Mouse (Mus musculus) retina, embryonic 14.5 days (tissue): Measurements from ENCODE around the gene Nubp1.

Experiments
- DNase-seq: peaks from one replicate; pipeline ENCODE4 v3.0.0-alpha.2; 2015; ENCODE audit warnings: low spot score

The Nubp1 gene

GRCm38 (mm10) chr16:10411764-10412746 is at the start of gene Nubp1:
TSS of gene Nubp1 (plus strand) at chr16:10411948.
- DNase-seq: peak; percentile 93

- DNase-seq: no peak
Measured at GRCm38 (mm10) chr16:10363061-10363460, 48.7 kb upstream of the Nubp1 start.

GRCm38 (mm10) chr16:10365796-10366195 is 46.0 kb upstream of the Nubp1 start:
- DNase-seq: no peak

GRCm38 (mm10) chr16:10366240-10367217 is 45.2 kb upstream of the Nubp1 start:
- DNase-seq: no peak

- no peak for DNase-seq
Measured at GRCm38 (mm10) chr16:10369468-10369934, 42.2 kb upstream of the Nubp1 start.

GRCm38 (mm10) chr16:10369996-10370395 is 41.8 kb upstream of the Nubp1 start:
- DNase-seq: no peak

- DNase-seq: no peak
Measured at GRCm38 (mm10) chr16:10372372-10372771, 39.4 kb upstream of the Nubp1 start.

- DNase-seq: peak; percentile 75
Measured at GRCm38 (mm10) chr16:10374254-10375011, 37.3 kb upstream of the Nubp1 start.

- no peak for DNase-seq
Measured at GRCm38 (mm10) chr16:10377286-10377685, 34.5 kb upstream of the Nubp1 start.

- no peak for DNase-seq
Measured at GRCm38 (mm10) chr16:10379531-10379930, 32.2 kb upstream of the Nubp1 start.

GRCm38 (mm10) chr16:10384060-10384497 is 27.7 kb upstream of the Nubp1 start:
- no peak for DNase-seq

- no peak for DNase-seq
Measured at GRCm38 (mm10) chr16:10384544-10384943, 27.2 kb upstream of the Nubp1 start.

- DNase-seq: no peak
Measured at GRCm38 (mm10) chr16:10385261-10385660, 26.5 kb upstream of the Nubp1 start.

- no peak for DNase-seq
Measured at GRCm38 (mm10) chr16:10388634-10389365, 22.9 kb upstream of the Nubp1 start.

GRCm38 (mm10) chr16:10392587-10392986 is 19.2 kb upstream of the Nubp1 start:
- no peak for DNase-seq

- DNase-seq: peak; percentile 49
Measured at GRCm38 (mm10) chr16:10394699-10395540, 16.8 kb upstream of the Nubp1 start, which contains the start of gene Tekt5. TSS of gene Tekt5 (minus strand) at chr16:10395490.

GRCm38 (mm10) chr16:10398755-10399154 is 13.0 kb upstream of the Nubp1 start:
- DNase-seq: no peak

- peak; percentile 92 for DNase-seq
Measured at GRCm38 (mm10) chr16:10399160-10399559, 12.6 kb upstream of the Nubp1 start.

GRCm38 (mm10) chr16:10415976-10416375 is 4.2 kb downstream of the Nubp1 start:
- DNase-seq: no peak

- DNase-seq: peak; percentile 11
Measured at GRCm38 (mm10) chr16:10416866-10417265, 5.1 kb downstream of the Nubp1 start.
